Mouse (Mus musculus): ENCODE results near the gene Rcc1. TPM values are rescaled to one million over a fixed set of nuclear protein-coding genes. Genes with fewer than 3 reads are reported as not detected.
"Not testable (repeated sequence)": the region's sequence is repeated elsewhere in the genome, so short reads cannot be mapped to it uniquely, and the experiment has no call there.

Rcc1 gene
- polyA plus RNA-seq, 1 experiment from 2014 or later, result 81.9 TPM

GRCm38 (mm10) chr4:132309849-132310472, 43.4 kb downstream of the Rcc1 start:
- peak overlapping the region; percentile 90 for H3K27ac ChIP-seq
- peaks cover 8% of the 10 kb centered on the region for H3K4me1 ChIP-seq
- peak overlapping the region; percentile 79 for H3K4me3 ChIP-seq
- WGBS, result 24% methylated on average over 10 of the region's 10 CpGs
- peaks cover 53% of the 10 kb centered on the region for H3K36me3 ChIP-seq
- H3K27me3 ChIP-seq, result no peaks in the 10 kb centered on the region
- H3K9me3 ChIP-seq, result no peaks in the 10 kb centered on the region
- peak overlapping the region; percentile 75 for H3K4me2 ChIP-seq
- H3K9ac ChIP-seq, result peak overlapping the region; percentile 97
- no peak for ATAC-seq (ENCODE audit: insufficient number of reproducible peaks, insufficient read depth, low FRiP score, low TSS enrichment, low read depth)

GRCm38 (mm10) chr4:132309140-132309848, 44.1 kb downstream of the Rcc1 start:
- peak overlapping the region; percentile 75 for H3K4me2 ChIP-seq
- peaks cover 8% of the 10 kb centered on the region for H3K4me1 ChIP-seq
- H3K4me3 ChIP-seq, result peak overlapping the region; percentile 79
- no peaks in the 10 kb centered on the region for H3K27me3 ChIP-seq
- no peak for ATAC-seq (ENCODE audit: insufficient number of reproducible peaks, insufficient read depth, low FRiP score, low TSS enrichment, low read depth)
- H3K9me3 ChIP-seq, result no peaks in the 10 kb centered on the region
- H3K27ac ChIP-seq, result peak overlapping the region; percentile 90
- WGBS, result under 1% methylated on average over 15 of the region's 15 CpGs
- peak overlapping the region; percentile 97 for H3K9ac ChIP-seq
- H3K36me3 ChIP-seq, result peaks cover 47% of the 10 kb centered on the region

- under 1% methylated on average over 41 of the region's 41 CpGs for WGBS
- H3K4me2 ChIP-seq, result peak overlapping the region; percentile 75
- H3K4me1 ChIP-seq, result peaks cover 8% of the 10 kb centered on the region
- no peaks in the 10 kb centered on the region for H3K27me3 ChIP-seq
- H3K9me3 ChIP-seq, result no peaks in the 10 kb centered on the region
- peak overlapping the region; percentile 90 for H3K27ac ChIP-seq
- H3K9ac ChIP-seq, result peak overlapping the region; percentile 97
- H3K4me3 ChIP-seq, result peak overlapping the region; percentile 79
- ATAC-seq (ENCODE audit: insufficient number of reproducible peaks, insufficient read depth, low FRiP score, low TSS enrichment, low read depth), result peak; percentile 84
- peaks cover 40% of the 10 kb centered on the region for H3K36me3 ChIP-seq
Observed at GRCm38 (mm10) chr4:132308437-132309139, 44.8 kb downstream of the Rcc1 start.

- Histone ChIP-seq H3K9ac (no peak overlapping the region), H3K27me3 (no peaks in the 10 kb centered on the region)
- 72% methylated on average over 6 of the region's 6 CpGs for WGBS
Observed at GRCm38 (mm10) chr4:132306004-132306403, 47.4 kb downstream of the Rcc1 start.

GRCm38 (mm10) chr4:132305276-132305675, 48.1 kb downstream of the Rcc1 start:
- Histone ChIP-seq H3K36me3 (peaks cover 7% of the 10 kb centered on the region), H3K27me3 (no peaks in the 10 kb centered on the region), H3K4me3 (no peak overlapping the region), H3K9ac (no peak overlapping the region), H3K9me3 (no peaks in the 10 kb centered on the region), H3K4me2 (no peak overlapping the region), H3K27ac (no peak overlapping the region), H3K4me1 (peaks cover 19% of the 10 kb centered on the region)
- 82% methylated on average over 8 of the region's 8 CpGs for WGBS
- ATAC-seq (ENCODE audit: insufficient number of reproducible peaks, insufficient read depth, low FRiP score, low TSS enrichment, low read depth), result no peak

More at GRCm38 (mm10) chr4:132306004-132306403, 47.4 kb downstream of the Rcc1 start:
- peaks cover 15% of the 10 kb centered on the region for H3K36me3 ChIP-seq
- peaks cover 19% of the 10 kb centered on the region for H3K4me1 ChIP-seq
- ATAC-seq (ENCODE audit: insufficient number of reproducible peaks, insufficient read depth, low FRiP score, low TSS enrichment, low read depth), result no peak
- H3K4me3 ChIP-seq, result no peak overlapping the region
- H3K27ac ChIP-seq, result no peak overlapping the region
- no peaks in the 10 kb centered on the region for H3K9me3 ChIP-seq
- no peak overlapping the region for H3K4me2 ChIP-seq

- Histone ChIP-seq H3K9ac (peak overlapping the region; percentile 71), H3K4me2 (peak overlapping the region; percentile 78), H3K4me1 (peaks cover 11% of the 10 kb centered on the region), H3K4me3 (peak overlapping the region; percentile 49)
- WGBS, result 45% methylated on average over 6 of the region's 6 CpGs
- not testable (repeated sequence) for H3K9me3 ChIP-seq; H3K36me3 ChIP-seq; H3K27ac ChIP-seq; H3K27me3 ChIP-seq; ATAC-seq (ENCODE audit: insufficient number of reproducible peaks, insufficient read depth, low FRiP score, low TSS enrichment, low read depth)
Observed at GRCm38 (mm10) chr4:132303484-132303883, 49.9 kb downstream of the Rcc1 start.

GRCm38 (mm10) chr4:132302939-132303479, 50.4 kb downstream of the Rcc1 start, which contains the start of gene Rab42:
TSS of gene Rab42 (minus strand) at chr4:132303385.
- H3K27me3 ChIP-seq, result no peaks in the 10 kb centered on the region
- H3K36me3 ChIP-seq, result no peaks in the 10 kb centered on the region
- ATAC-seq (ENCODE audit: insufficient number of reproducible peaks, insufficient read depth, low FRiP score, low TSS enrichment, low read depth), result peak; percentile 70
- peak within 1 kb of the TSS; percentile 71 for H3K9ac ChIP-seq
- WGBS, result 1% methylated on average over 31 of the region's 31 CpGs
- peaks cover 11% of the 10 kb centered on the region for H3K4me1 ChIP-seq
- H3K4me2 ChIP-seq, result peak within 1 kb of the TSS; percentile 78
- peak within 1 kb of the TSS; percentile 55; the same call in 1 of the 2 replicates for H3K27ac ChIP-seq
- peak within 1 kb of the TSS; percentile 49 for H3K4me3 ChIP-seq
- H3K9me3 ChIP-seq, result no peaks in the 10 kb centered on the region

GRCm38 (mm10) chr4:132301965-132302938, 51.2 kb downstream of the Rcc1 start:
- Histone ChIP-seq H3K9ac (peak overlapping the region; percentile 71), H3K9me3 (no peaks in the 10 kb centered on the region), H3K4me3 (peak overlapping the region; percentile 49), H3K36me3 (no peaks in the 10 kb centered on the region), H3K4me1 (peaks cover 11% of the 10 kb centered on the region), H3K27me3 (no peaks in the 10 kb centered on the region), H3K4me2 (peak overlapping the region; percentile 78), H3K27ac (peak overlapping the region; percentile 55; the same call in 1 of the 2 replicates)
- ATAC-seq (ENCODE audit: insufficient number of reproducible peaks, insufficient read depth, low FRiP score, low TSS enrichment, low read depth), result no peak
- WGBS, result 59% methylated on average over 16 of the region's 16 CpGs

- no peaks in the 10 kb centered on the region for H3K9me3 ChIP-seq
- H3K4me1 ChIP-seq, result peaks cover 11% of the 10 kb centered on the region
- H3K27ac ChIP-seq, result no peak overlapping the region
- H3K9ac ChIP-seq, result no peak overlapping the region
- 86% methylated on average over 6 of the region's 6 CpGs for WGBS
- no peak for ATAC-seq (ENCODE audit: insufficient number of reproducible peaks, insufficient read depth, low FRiP score, low TSS enrichment, low read depth)
- H3K4me2 ChIP-seq, result no peak overlapping the region
- no peak overlapping the region for H3K4me3 ChIP-seq
- no peaks in the 10 kb centered on the region for H3K27me3 ChIP-seq
- no peaks in the 10 kb centered on the region for H3K36me3 ChIP-seq
Observed at GRCm38 (mm10) chr4:132301486-132301885, 51.9 kb downstream of the Rcc1 start.

- Histone ChIP-seq H3K27me3 (no peaks in the 10 kb centered on the region), H3K36me3 (no peaks in the 10 kb centered on the region), H3K4me1 (peaks cover 11% of the 10 kb centered on the region), H3K9me3 (no peaks in the 10 kb centered on the region), H3K4me3 (no peak overlapping the region), H3K4me2 (no peak overlapping the region), H3K27ac (no peak overlapping the region), H3K9ac (no peak overlapping the region)
- WGBS, result 84% methylated on average over 1 of the region's 1 CpGs
- ATAC-seq (ENCODE audit: insufficient number of reproducible peaks, insufficient read depth, low FRiP score, low TSS enrichment, low read depth), result no peak
Observed at GRCm38 (mm10) chr4:132299849-132300248, 53.6 kb downstream of the Rcc1 start.

Data from embryonic facial prominence, embryonic 13.5 days (tissue).